Mouse (Mus musculus) stomach, postnatal 0 days (tissue): ENCODE measurements at regions not wholly inside any gene's neighbourhood (a gene's known extent, or its start where the extent isn't known, plus 50 kb on each side); places are given as distances from the start of the nearest gene placed in this dataset.
"Not testable (repeated sequence)": the region's sequence is repeated elsewhere in the genome, so short reads cannot be mapped to it uniquely, and the experiment has no call there.

ENCODE experiments used
- CTCF ChIP-seq: IDR thresholded peaks from 2 replicates; pipeline ENCODE4 v1.5.1; 2016; ENCODE audit warnings: antibody characterized with exemption, low read depth, mild to moderate bottlenecking, moderate library complexity
- EP300 ChIP-seq: optimal IDR thresholded peaks from 2 replicates; pipeline ENCODE3; 2016; ENCODE audit warnings: antibody characterized with exemption

- TF ChIP-seq EP300, CTCF: not testable (repeated sequence)
Measured at GRCm38 (mm10) chr13:13888847-13889246, 65.4 kb upstream of the B3galnt2 start.
